ENCODE assay signal across 10 mouse cellular contexts in genomic region chr5:53524162-53524561, GRCm38 (mm10).
"Had no signal": no experiment of that assay in that cellular context is flagged by ENCODE, and none has a peak within 500 bp of the region (broad histone marks: within the 10 kb centered on the region; RNA-seq: fewer than 3 reads in every experiment).

No protein-coding gene starts in this region.

- ATAC-seq: midbrain, embryonic 13.5 days; midbrain, embryonic 15.5 days had no signal

- DNase-seq: lung, adult 18-20 months; lung, embryonic 14.5 days; lung, postnatal 10 days; lung, postnatal 4 days; right cerebral cortex, postnatal 14 days; thymus, adult 2 months; thymus, postnatal 25 days; thymus, postnatal 4 days had no signal
